Mouse (Mus musculus): ENCODE data around the gene Cdh4.

Gene Cdh4

DNA sequence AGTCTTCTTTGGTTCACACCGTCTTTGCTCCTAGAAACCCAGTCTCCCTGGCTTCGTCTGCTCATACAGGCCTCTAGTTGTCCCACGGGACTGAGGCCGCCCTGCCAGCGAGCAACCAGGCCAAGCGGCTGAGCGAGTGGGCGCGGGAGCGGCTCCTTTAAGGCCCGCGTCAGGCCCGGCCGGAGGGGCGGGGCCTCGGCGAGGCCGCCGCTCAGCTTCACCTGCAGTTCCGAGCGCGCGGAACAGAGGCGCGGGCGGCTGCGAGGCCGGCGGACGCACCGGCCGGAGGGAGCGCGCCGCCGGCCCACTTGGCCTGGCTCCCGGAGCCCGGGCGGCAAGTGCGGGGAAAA is at the start of gene Cdh4:
Gene Cdh4 (plus strand): TSS at position 241 of the 350 bp plus-strand sequence.
- no peak for DNase-seq (ENCODE audit: low read depth, low spot score)

DNA sequence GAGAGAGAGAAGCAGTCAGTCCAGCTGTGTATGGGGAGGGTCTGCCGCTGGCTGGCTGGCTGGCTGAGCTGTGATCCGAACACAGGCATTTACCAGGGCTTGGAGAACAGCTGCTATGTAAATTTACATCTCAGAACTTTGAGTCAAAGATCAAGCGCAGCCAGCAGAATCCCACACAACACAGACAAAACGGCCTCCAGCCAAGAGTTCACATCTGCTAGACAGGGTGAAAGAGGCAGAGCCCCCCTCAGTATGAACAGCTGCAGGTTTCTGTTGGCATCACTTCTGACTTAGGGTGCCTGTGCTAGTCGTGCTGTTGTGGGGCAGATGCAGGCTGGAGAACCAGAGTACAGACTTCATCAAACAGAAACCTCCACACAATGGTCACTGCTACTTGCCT is 46.8 kb upstream of the Cdh4 start:
- no peak for DNase-seq (ENCODE audit: low read depth, low spot score)

DNA sequence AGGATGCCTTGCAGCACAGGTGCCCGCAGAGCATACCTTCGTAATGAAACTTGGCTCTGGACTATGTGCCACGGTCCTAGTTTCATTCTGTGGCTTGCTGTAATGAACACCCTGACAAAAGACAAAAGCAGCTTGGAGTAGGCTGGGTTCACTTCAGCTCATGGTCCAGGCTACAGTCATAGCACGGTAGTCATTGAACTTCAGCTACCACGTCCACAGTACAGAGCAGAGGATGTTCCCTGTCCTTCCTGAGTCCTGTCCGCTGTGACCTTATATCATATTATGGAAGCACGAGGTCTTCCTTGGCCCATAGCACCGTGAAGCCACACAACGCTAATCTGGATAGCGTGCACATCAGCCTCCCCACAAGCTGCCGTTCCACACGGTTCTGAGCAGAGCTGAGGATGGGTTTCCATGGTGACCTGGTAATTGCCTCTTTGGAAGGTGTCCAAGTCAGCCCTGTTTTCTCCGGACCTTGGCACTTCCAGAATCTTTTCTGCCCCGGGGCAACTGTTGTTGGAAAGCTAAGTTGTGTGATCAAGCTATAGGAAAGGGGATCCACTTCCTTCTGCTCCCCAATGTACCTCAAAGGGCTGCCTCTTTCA is 42.5 kb upstream of the Cdh4 start:
- DNase-seq (ENCODE audit: low read depth, low spot score): no peak

- DNase-seq (ENCODE audit: low read depth, low spot score): no peak
Observed at GRCm38 (mm10) chr2:179410866-179411561, 31.2 kb upstream of the Cdh4 start.

- DNase-seq (ENCODE audit: low read depth, low spot score): no peak
Observed at GRCm38 (mm10) chr2:179412966-179413365, 29.3 kb upstream of the Cdh4 start.

- DNase-seq (ENCODE audit: low read depth, low spot score): no peak
Observed at GRCm38 (mm10) chr2:179414253-179414652, 28.0 kb upstream of the Cdh4 start.

- DNase-seq (ENCODE audit: low read depth, low spot score): no peak
Observed at GRCm38 (mm10) chr2:179414704-179415103, 27.5 kb upstream of the Cdh4 start.

DNA sequence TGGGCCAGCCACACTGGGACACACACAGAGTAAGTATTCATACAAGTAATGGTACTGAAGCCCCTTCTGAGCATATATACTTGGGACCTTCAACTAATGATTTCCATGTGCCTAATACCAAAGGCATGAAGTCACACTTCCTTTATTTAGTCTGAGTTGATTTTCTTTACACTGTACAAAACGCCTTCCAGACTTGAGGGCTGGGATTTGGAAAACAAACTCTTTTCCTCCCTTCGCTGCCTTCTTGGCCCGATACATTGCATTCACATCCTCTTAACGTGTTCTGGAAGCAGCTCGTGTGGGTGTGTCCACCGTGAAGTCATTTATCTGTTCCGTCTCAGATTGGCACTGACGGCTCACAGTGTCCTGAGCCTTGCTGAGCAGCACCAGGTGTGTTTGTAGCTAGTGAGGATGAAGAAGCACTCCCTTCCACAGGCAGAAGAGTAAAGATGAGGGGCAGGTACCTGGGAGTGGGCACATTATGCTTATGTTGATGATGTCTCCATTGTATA is 26.3 kb upstream of the Cdh4 start:
- no peak for DNase-seq (ENCODE audit: low read depth, low spot score)

- no peak for DNase-seq (ENCODE audit: low read depth, low spot score)
Observed at GRCm38 (mm10) chr2:179416587-179417227, 25.5 kb upstream of the Cdh4 start.

DNA sequence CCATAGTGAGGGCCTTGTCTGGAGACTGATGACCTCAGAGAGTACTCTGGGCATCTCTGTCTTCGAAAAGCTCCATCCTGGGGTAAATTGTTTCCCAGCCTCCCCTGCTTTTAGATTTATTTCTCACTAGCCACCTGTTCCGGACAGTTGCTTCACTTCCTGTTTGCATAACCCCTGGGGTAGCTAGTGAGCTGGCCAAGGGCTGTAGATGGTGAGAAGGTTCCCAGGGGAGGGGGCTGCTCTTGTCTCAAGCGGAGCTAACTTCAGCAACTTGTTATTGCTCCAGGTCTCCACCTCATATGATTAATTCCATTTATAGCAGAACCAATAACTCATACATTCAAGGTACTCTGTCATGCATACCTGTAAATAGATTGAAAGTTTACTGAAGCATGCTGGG is 16.6 kb upstream of the Cdh4 start:
- no peak for DNase-seq (ENCODE audit: low read depth, low spot score)

- DNase-seq (ENCODE audit: low read depth, low spot score): no peak
Observed at GRCm38 (mm10) chr2:179428889-179429288, 13.3 kb upstream of the Cdh4 start.

DNA sequence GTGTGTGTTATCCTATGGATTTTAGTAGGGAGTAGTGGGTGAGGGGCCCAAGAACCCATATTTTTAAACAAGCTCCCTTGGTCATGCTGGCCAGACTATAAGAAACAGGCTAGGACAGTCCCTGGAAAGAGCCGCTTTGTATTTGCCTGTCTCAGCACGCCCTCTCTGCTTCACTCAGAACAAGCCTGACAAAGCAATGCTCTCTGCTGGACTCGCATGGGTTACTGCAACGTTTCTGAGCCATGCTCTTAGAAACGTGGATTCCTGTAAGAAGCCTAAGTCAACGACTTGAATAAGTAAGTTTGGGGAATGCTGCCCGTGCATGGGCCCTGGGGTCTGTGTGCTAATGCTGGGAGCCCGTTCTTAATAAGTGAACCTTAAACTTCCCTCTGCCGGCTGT is 2.1 kb upstream of the Cdh4 start:
- DNase-seq (ENCODE audit: low read depth, low spot score): no peak

DNA sequence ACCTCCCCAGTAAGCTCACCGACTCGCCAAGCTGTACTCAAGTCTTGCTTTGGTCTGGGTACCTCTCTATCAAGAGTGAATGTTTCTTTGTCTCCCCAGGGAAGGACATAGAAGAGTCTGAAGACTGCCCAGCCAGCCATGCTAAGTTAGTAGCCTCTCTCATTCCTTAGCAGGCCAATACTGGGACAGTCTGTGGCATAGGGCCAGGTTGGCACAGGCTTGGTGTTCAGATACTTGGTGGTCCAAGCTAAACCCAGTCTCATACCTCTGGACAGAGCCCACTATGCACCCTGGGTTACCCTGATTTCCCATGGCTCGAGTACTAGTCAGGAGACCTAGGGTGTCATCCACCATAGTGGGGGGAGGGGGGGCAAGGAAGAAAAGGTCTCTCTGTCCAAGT is 1.1 kb upstream of the Cdh4 start:
- DNase-seq (ENCODE audit: low read depth, low spot score): no peak

DNA sequence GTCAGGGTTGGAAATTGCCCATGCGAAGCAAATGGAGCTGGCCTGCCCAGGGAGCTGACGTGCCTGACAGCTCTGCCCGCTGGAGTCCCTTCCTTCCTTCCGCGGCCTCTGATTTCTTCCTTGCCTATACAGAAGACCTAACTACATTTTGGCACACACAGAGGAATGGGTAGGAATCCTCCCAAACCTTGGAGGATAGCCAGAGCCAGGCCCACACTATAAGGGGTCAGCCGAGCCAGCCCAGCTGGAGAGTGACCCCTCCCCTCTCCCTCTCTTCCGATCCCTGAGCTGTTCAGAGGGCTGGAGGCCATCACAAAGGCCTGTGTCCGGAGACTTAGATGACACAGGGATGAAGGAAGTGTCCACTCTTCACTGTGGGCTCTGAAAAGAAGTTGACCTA is 514 bp upstream of the Cdh4 start:
- DNase-seq (ENCODE audit: low read depth, low spot score): no peak

GRCm38 (mm10) chr2:179442541-179443225 is 452 bp downstream of the Cdh4 start:
- DNase-seq (ENCODE audit: low read depth, low spot score): no peak

DNA sequence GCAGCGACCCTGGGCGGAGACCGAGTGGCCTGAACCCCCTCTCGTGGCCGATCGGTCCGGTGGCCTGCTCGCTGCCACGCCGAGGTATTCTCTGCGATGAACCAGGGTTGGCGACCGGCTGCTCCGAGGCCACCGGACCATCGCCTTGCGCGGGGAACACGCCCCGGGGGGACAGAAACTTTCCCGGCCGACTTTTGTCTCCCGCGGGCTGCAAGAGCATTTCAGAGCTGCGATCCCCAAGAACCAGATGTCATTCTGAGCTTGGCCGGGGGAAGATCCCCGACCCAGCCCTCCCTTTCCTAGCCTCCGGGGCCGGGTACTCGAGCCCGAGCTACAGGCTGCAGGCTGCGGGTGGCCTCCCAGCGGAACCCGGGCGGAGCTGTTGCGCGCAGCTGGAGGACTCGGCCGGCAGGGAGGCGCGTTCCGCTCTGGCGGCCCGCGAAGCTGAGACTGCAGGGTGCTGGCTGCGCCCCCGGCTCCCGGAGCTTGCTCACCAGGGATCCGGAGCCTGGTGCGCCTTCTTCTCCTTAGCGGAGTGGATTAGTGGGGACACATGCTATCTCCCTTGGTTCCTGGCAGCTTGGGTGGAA is 1.1 kb downstream of the Cdh4 start:
- DNase-seq (ENCODE audit: low read depth, low spot score): no peak

- no peak for DNase-seq (ENCODE audit: low read depth, low spot score)
Observed at GRCm38 (mm10) chr2:179443959-179444358, 1.7 kb downstream of the Cdh4 start.

DNA sequence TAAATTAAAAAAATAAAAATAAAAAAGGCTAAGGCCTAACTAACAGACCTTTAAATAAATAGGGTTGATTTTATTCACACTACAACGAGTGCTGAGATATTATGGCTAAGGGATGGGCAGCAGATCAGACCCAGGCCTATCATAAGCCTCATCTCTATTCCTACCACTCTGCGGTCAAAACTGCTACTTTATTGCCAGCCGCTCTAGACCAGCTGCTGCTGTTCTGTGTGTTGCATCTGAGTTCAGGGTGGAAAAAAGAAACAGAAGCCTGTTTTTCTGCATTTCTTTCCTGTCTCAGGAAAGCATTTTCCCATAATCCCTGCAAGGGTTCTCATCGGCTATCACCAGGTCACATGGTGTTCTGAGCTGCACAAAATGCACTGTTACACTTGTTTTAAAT is 6.0 kb downstream of the Cdh4 start:
- DNase-seq (ENCODE audit: low read depth, low spot score): no peak

- no peak for DNase-seq (ENCODE audit: low read depth, low spot score)
Observed at GRCm38 (mm10) chr2:179449018-179449417, 6.8 kb downstream of the Cdh4 start.

- no peak for DNase-seq (ENCODE audit: low read depth, low spot score)
Observed at GRCm38 (mm10) chr2:179459196-179459595, 17.0 kb downstream of the Cdh4 start.

GRCm38 (mm10) chr2:179459606-179460005 is 17.4 kb downstream of the Cdh4 start:
- DNase-seq (ENCODE audit: low read depth, low spot score): no peak

DNA sequence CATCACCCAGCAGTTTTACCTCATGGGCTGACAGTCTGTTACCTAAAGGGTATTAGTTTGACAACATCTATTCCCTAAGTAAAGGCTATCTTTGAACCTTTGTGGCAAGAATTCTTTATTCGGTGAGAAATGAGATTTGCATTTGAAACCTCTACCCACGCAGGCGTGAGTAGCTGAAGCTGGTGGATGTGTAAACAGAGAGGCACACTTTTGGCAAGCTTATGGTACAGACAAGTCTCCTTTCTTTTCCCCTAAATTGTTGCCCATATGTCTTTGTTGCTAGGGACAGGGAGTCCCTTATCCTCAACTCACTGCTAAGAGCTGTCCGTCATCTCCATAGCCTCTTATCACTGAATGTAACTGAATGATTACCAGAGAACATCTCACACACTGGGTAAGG is 21.3 kb downstream of the Cdh4 start:
- no peak for DNase-seq (ENCODE audit: low read depth, low spot score)

Measured in A20 (cell line).